Mouse (Mus musculus) cortical plate, adult 2 months (tissue): Measurements from ENCODE around the gene Fam129b.
A peak's percentile ranks its signal among the peaks of the same experiment; 100 is the strongest.

ENCODE experiments used
- CTCF ChIP-seq: fragments of 200-500 bp; IDR thresholded peaks from 2 replicates; pipeline ENCODE4 v1.5.1; 2011; ENCODE audit warnings: mild to moderate bottlenecking, control low read depth, low read length; ENCODE audit not compliant: insufficient read depth; ENCODE audit errors: extremely low read depth
- POLR2A ChIP-seq: fragments of 200-500 bp; IDR thresholded peaks from 2 replicates; pipeline ENCODE4 v1.6.1; 2011; ENCODE audit warnings: mild to moderate bottlenecking, low read length, control low read depth; ENCODE audit not compliant: insufficient read depth; ENCODE audit errors: extremely low read depth

DNA sequence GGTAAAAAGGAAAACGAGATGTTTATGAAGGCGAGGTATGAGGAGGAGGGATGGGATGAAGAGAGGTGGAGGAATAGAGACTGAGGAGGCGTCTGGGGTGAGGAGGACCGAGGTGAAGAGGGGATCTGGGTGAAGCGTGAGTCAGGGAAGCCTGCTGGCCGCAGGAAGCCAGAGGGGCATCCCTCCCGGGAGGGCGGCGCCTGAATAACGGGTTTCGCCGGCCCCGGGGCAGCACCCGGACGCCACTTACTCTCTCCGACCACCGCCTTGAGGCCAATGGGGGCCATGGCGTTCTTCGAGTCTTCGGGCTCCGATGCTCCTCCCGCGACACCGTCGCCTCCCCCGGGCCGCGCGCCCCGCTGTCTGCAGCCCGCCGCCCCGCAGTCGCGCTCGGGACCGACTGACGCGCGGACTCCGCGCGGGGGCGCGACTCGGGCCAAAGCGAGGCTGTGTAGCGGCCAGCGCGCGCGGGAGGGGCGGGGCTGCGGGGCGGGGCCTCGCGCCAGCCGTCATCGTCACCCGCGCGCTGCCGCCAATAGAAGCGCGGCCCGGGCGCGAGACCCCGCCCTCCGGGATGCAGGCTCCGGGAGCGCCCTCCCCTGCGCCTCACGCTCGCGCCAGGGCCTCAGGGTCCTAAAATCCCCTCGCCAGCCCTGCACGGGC lies 29.0 kb upstream of the Fam129b start, which contains the start of gene Stxbp1:
- TF ChIP-seq CTCF: no peak
- TF ChIP-seq POLR2A: peak; percentile 49; the same call in 1 of the 2 replicates
